Mouse (Mus musculus) layer of hippocampus, adult 2 months (tissue): ENCODE data around the gene Atg2a. TPM values are rescaled to one million over a fixed set of nuclear protein-coding genes. Genes with fewer than 3 reads are reported as not detected.
A peak's percentile ranks its signal among the peaks of the same experiment; 100 is the strongest.

Experiments used
- DNase-seq, 2 experiments: peaks; one replicate each; pipeline ENCODE4 v3.0.0; 2022; ENCODE audit warnings: low spot score in 2 of 2
- H3K27ac ChIP-seq: fragments of 200-600 bp; 2 replicates; pipeline ENCODE4 v1.8.1; 2022
- H3K4me3 ChIP-seq: fragments of 200-600 bp; 2 replicates; pipeline ENCODE4 v1.8.1; 2022; ENCODE audit warnings: mild to moderate bottlenecking
- CTCF ChIP-seq: fragments of 200-600 bp; conservative IDR thresholded peaks from 2 replicates; pipeline ENCODE4 v1.8.1; 2022; ENCODE audit warnings: antibody characterized with exemption, mild to moderate bottlenecking, moderate library complexity
- total RNA-seq, 2 experiments: library from RNA; stranded (reverse); gene quantifications; 2 replicates each; pipeline ENCODE4 v1.2.3; 2021

Gene Atg2a
- total RNA-seq, 2 experiments from 2014 or later: 32.5 to 39.0 TPM

DNA sequence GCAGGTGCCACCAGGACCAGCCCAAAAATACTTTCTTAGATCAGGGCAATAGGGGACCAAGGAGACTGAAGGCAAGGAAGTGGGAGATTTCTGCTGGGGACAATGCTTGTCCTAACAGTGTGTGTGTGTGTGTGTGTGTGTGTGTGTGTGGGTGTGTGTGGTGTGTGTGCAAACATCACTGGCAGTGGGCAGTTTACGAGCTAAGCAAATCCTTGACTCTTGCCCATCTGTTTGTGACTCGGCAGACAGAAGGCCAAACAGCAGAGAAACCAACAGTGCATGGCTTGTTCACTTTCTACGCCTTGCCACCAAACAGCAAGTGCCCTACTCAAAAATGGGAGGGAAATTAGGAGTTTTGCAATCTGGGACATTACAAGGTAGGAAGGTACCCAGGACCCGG, 32.1 kb downstream of the Atg2a start:
- no peak overlapping the region for H3K4me3 ChIP-seq
- no peak for TF ChIP-seq CTCF
- peak overlapping the region; percentile 49 for H3K27ac ChIP-seq
- DNase-seq: no peak

DNA sequence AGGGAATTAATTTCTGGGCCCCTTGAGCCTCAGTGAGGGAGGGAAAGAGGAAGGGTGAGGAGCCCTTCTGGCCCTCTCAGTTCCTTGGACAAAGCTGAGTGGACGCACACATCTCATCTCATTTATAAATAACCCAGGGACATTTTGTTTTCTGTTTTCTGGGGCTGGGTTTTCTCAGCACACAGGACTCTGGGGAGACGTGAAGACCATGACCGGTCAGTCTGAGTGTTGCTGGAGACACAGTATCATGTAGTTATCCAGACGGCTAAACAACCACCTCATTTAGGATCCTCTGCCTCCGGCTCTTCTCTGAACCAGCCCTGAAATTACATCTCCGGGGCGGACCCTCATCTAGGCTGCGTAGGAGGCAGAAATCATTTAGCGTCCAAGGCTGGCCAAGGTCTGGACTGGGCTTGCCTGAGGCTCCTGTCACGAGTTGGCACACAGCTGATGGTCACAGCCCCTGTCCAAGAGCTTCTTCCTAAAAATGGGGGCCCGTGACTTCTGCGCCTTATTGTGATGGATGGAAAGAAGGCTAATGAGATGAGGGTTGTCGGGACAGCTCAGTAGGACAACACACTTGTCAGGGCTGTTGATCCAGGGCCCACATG, 32.6 kb downstream of the Atg2a start:
- no peak overlapping the region for H3K27ac ChIP-seq
- no peak for TF ChIP-seq CTCF
- DNase-seq: no peak
- H3K4me3 ChIP-seq: no peak overlapping the region

DNA sequence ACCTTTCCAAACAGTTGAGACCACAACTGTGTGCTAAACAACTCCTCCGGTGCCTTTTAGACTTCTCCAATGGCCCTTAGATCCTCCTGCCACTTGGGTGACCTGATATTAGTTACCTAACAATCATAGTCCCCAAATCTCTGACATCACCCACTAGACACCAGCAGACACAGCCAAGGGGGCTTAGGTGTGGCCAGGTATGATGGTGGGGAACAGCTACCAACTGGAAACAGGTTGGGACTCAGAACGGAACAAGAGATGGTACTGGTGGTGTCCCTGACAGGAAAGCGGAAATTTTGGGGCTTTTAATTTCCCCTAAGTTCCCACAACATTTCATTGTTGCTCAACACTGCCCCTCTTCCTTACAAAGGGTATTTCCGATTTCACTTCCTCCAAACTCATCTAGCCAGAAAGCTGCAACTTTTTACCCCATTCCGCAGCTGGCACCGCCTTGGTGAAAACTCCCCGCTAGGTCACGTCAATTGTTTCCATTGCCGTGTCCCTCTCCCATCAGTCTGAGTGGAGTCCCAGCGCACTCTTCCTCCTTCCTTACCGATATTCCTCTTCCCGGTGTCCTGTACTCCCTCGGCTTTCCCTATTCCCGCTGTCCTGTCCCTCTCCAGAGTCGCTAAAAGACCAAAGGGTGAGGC, 34.4 kb downstream of the Atg2a start:
- peak; percentile 39 for TF ChIP-seq CTCF
- Histone ChIP-seq H3K4me3 (peak overlapping the region; percentile 93), H3K27ac (peak overlapping the region; percentile 86)
- no peak for DNase-seq

DNA sequence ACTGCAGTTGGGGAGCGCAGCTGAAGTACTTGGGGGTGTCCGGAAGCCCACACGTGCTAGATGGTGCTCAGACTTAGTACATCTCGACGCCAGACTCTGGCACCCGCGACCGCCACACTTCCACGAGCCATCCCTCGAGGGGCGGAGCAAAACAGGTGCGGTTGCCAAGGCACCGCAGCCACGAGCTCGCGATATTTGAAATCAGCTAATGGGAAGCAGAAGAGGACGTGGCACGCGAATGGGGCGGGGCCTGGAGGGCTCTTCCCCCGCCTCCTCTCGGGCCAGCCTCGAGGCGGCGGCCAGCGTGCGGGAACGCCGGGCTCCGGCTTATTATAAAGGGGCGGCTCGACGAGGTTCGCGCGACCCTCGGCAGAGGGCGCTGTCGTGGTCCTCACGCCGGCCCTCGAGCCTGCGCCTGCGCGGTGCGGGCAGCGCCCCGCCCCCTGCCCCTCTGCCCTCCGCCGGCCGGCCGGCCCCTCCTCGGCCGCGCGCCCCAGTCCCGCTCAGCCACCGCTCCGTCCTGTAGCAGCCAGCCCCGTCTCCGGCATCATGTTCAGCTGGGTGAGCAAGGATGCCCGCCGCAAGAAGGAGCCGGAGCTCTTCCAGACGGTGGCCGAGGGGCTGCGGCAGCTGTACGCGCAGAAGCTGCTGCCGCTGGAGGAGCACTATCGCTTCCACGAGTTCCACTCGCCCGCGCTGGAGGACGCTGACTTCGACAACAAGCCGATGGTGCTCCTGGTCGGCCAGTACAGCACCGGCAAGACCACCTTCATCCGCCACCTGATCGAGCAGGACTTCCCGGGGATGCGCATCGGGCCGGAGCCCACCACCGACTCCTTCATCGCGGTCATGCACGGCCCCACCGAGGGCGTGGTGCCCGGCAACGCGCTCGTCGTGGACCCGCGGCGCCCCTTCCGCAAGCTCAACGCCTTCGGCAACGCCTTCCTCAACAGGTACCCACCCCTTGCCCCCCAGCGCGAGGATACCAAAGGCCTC, 35.3 kb downstream of the Atg2a start, which contains the start of gene Ehd1:
TSS of gene Ehd1 (plus strand) at position 300 of the 996 bp plus-strand sequence.
- TF ChIP-seq CTCF: peak; percentile 82
- DNase-seq: peak; percentile 97
- peak within 1 kb of the TSS; percentile 86 for H3K27ac ChIP-seq
- peak within 1 kb of the TSS; percentile 93 for H3K4me3 ChIP-seq

DNA sequence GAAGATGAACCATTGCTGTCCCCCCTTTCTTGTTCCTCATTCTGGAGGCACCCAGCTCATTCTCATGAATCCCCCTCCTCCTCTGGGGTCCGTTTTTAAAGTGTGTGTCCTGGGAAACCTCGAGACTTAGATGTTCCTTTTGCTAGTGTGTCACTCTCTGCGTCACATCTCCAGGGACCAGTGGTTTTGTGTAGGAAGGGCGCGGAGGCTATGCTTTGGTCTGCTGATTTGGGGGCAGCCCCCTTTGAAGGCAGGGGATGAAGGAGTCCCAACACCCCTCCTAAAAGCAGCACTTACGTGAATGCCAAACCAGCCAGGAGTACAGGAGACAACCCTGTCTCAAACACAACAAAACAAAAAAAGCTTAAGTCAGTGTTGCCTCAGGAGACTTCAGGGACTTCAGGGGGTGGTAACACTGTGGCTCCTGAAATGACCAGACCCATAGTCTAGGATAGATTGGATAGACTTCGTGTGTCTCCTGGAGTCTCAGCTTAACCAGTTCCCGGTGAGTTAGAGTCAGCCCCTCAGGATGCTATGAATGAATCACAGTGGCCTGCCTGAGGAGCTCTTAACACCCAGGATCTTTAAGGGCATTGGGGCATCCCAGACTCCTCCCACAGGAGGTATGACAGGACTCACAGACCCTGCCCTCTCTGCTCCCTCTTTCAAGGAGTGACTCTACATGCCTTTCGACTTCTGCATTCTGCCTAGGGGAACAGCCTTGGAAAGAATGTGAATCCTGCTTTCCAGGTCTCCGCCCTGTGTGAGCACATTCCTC, 36.4 kb downstream of the Atg2a start:
- Histone ChIP-seq H3K4me3 (peak overlapping the region; percentile 93), H3K27ac (peak overlapping the region; percentile 86)
- DNase-seq: no peak
- no peak for TF ChIP-seq CTCF

DNA sequence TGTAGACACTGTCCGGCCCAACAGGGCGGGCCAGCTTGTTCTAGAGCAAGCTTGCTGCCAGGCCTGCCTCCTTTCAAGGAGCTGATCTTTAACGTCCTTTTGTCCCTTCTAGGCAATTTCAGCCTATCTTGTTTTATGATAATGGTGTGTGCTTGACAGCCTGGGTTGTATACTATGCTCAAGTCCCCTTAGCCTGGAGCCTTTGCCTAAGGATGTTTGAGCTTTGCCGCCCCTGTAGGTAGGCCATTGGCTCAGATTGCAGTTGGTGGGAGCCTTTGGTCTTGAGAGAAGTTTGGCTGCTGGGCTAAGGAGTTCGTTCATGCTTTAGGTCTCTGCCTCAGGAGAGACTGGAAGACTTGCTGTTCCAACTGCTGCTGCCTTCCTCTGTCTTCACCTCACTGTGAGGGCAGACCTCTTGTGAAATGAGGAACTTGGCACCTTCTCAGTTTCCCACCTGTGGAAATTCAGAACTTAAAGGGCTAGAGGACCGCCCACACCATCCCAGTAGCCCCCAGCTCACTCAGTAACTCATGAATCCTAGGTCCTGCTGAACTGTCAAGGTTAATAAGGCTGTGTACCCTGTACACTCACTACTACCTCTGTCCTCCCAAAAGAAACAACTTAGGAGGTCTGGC, 37.1 kb downstream of the Atg2a start:
- no peak for DNase-seq
- TF ChIP-seq CTCF: no peak
- H3K27ac ChIP-seq: peak overlapping the region; percentile 86
- peak overlapping the region; percentile 93 for H3K4me3 ChIP-seq

DNA sequence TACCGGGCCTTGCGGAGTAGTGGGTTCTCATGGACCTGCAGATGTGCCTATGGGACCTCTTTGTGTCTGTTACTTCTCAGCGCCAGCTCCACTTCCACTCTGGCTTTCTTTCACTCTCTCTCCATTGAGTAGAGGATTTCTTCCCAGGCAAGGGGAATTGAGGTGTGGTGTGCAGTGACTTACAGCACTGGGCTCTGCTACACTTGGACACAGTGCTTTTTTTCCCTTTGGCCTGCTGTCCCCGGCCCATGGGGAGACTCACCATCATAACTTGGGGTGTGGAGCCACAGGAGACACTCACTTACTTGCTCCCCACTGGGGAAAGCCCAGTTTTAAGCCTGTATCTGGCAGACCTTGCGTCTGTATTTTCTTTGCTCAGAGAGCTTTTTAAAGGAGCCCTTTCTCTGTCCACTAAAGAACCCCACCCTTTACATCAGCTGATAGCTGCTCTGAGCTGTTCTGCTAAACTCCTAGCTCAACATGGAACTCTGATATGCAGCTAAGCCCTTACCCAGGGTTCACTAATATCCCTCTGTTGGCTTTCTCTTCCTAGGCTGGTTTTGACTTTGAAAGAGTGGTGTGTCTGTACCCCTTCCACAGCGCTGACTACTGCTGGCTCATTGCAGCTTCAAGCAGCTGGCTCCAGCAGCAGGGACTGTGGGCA, 38.1 kb downstream of the Atg2a start:
- no peak for TF ChIP-seq CTCF
- peak overlapping the region; percentile 93 for H3K4me3 ChIP-seq
- DNase-seq: no peak
- peak overlapping the region; percentile 86 for H3K27ac ChIP-seq

DNA sequence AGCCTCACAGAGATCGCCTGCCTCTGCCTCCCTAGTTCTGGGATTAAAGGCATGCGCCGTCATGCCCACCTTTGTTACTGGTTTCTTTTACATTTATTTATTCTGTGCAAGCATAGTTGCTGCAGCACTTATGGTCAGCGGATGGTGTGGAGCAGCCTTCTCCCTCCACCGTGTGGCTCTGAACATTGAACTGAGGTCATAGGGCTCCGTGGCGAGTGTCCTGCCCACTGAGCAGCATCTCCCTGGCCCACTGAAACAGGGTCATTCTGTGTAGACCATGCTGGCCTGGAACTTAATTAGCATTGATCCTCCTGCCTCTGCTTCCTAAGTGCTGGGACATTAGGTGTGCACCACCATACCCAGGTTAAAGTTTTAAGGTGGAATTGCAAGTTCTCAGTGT, 39.1 kb downstream of the Atg2a start:
- no peak for TF ChIP-seq CTCF
- Histone ChIP-seq H3K4me3 (peak overlapping the region; percentile 93), H3K27ac (peak overlapping the region; percentile 86)
- no peak for DNase-seq

DNA sequence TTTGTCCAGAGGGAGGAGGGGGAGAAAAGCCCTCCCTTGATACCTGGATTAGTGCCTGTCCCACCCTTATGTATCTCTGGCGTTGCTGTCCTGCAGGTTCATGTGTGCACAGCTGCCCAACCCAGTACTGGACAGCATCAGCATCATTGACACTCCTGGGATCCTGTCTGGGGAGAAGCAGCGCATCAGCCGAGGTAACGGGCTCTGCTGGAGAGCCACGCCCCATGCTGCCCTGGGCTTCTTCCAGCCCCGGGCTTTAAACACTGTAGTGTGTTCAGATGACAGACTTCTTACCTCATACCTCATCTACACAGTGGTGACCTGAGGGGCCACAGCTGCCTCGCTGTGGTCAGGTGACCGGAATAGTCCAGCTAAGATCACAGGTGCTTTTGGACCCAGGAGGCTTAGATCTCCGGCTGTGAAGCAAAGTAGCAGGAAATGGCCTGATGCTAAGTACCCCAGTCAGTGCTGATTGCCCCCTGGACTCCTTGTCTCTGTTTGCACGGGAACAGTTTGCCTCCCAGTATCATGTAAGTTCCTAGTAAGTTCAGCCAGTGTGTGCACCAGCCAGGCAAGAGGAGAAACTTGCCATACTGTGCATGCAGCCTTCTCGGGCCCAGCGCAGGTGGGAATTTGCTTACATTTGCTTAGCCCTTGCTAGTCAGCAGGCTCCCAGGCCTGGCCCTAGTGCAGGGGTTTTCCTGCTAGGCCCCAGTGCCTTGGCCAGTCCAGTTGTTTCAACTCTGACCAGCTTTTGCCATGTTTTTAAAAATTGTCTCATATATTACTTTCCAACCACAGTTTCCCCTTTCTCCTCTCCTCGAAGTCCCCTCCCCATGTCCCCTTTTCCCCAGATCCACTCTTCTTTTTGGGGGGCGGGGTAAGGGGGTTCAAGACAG, 39.9 kb downstream of the Atg2a start:
- DNase-seq: no peak
- TF ChIP-seq CTCF: no peak
- H3K4me3 ChIP-seq: no peak overlapping the region
- H3K27ac ChIP-seq: peak overlapping the region; percentile 86; the same call in 1 of the 2 replicates

DNA sequence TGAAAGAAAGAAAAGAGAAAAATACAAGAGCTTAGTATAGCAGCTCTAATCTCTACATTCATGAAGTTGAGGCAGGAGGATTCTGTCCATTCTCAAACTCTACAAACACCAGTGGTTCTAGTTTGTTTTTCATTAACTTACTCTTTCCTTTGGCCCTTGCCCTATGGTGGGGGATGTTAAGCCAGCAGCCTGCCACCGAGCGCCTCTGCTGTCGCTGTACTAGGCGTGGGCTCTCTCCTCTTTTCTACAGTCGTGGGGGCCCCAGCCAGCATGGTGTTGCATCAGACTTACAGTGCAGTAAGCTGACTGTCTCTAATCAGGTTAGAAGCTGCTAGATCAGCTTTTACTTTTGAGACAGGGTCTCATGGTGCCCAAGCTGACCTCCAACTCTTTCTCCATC, 41.5 kb downstream of the Atg2a start:
- Histone ChIP-seq H3K4me3 (no peak overlapping the region), H3K27ac (peak overlapping the region; percentile 75)
- no peak for TF ChIP-seq CTCF
- no peak for DNase-seq

DNA sequence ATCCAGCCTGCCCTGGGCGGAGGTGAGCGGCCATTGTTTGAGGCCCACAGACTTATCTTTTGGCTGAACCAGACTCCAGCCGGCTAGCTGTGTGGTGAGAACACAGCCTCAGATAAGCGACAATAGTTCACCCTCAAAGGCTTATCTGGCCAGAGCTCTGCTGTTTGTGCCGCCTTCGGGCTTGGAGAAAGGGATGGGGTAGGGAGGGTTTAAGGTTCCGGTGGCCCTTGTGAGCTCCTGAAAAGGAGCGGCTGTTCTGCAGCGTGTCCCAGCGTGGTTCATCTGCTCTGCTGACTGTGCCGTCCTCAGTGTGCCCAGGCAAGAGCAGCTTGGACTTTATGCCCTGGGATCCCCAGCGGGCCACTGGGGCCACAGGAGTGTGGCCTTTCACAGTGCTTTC, 43.0 kb downstream of the Atg2a start:
- H3K4me3 ChIP-seq: no peak overlapping the region
- no peak for TF ChIP-seq CTCF
- H3K27ac ChIP-seq: peak overlapping the region; percentile 93
- DNase-seq: no peak
